Mouse (Mus musculus): ENCODE measurements around the gene Tlk1. TPM values are rescaled to one million over a fixed set of nuclear protein-coding genes. Genes with fewer than 3 reads are reported as not detected.

Gene Tlk1
- polyA plus RNA-seq, 1 experiment from 2014 or later = 30.1 TPM

GRCm38 (mm10) chr2:70852186-70852795, 26.8 kb upstream of the Tlk1 start:
- peaks cover 9% of the 10 kb centered on the region for H3K4me1 ChIP-seq
- H3K36me3 ChIP-seq = no peaks in the 10 kb centered on the region
- H3K4me3 ChIP-seq = no peak overlapping the region
- no peaks in the 10 kb centered on the region for H3K27me3 ChIP-seq (ENCODE audit: low read depth, poor library complexity, severe bottlenecking)
- H3K27ac ChIP-seq (replicated peaks) = no peak overlapping the region
- no peaks in the 10 kb centered on the region for H3K9me3 ChIP-seq (replicated peaks)
- no peak for DNase-seq (ENCODE audit: low spot score)
- WGBS = 79% methylated on average over 8 of the region's 8 CpGs

DNA sequence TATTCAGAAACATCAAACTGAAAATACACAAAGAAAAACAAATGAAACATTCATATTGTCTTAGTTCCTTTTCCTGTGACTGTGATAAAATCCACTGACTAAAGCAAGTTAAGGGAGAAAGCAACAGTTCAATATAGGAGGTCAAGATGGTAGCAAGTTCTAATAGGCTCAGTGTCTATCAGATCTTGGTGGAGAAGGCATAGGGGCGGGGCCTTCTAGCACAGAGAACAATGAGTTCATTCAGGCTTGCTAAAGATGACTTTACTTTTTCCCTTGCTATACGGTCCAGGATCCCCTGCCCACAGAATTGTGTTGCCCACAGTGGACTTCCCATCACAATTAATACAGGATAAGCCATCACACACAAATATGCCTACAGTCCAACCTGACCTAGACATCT, 20.3 kb upstream of the Tlk1 start:
- Histone ChIP-seq H3K4me3 (no peak overlapping the region), H3K27me3 (ENCODE audit: low read depth, poor library complexity, severe bottlenecking) (no peaks in the 10 kb centered on the region), H3K27ac (replicated peaks) (no peak overlapping the region), H3K36me3 (no peaks in the 10 kb centered on the region), H3K9me3 (replicated peaks) (no peaks in the 10 kb centered on the region), H3K4me1 (no peaks in the 10 kb centered on the region)
- DNase-seq (ENCODE audit: low spot score) = no peak
- WGBS = 56% methylated on average over 2 of the region's 2 CpGs

DNA sequence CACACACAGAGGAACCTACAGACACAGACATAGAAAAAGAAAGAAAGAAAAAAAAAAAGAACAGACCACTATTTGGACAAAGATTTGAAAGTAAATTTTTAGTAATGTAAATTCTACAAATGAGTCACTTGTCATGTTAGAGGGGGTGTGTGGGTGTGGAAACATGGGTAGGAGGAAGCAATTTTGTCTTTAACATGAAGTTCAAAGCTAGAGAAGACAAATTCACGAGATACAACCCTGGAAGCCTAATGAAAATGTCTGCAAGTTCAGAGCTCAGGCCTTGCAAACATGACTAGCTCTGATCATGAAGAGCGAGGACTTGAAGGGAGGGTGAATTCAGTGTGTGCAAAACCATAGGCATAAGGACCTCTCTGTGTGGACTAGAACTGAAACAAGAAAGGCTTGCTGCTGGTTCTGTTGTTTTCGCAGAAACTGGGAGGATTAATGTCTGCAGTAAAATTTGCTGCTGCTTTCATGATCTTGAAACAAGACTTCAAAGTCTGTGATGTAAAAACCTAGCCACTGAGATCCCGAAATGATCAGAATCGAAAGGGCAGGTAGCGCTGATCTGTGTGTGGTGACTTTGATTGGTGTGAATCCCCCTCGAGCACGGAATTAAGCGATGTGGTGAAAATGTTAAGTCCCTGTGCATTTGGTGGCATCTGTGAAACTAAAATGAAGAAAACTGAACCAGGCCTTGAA, 19.3 kb upstream of the Tlk1 start:
- Histone ChIP-seq H3K27ac (replicated peaks) (no peak overlapping the region), H3K4me1 (no peaks in the 10 kb centered on the region), H3K9me3 (replicated peaks) (no peaks in the 10 kb centered on the region), H3K4me3 (no peak overlapping the region), H3K36me3 (no peaks in the 10 kb centered on the region), H3K27me3 (ENCODE audit: low read depth, poor library complexity, severe bottlenecking) (no peaks in the 10 kb centered on the region)
- WGBS = 87% methylated on average over 9 of the region's 9 CpGs
- no peak for DNase-seq (ENCODE audit: low spot score)

DNA sequence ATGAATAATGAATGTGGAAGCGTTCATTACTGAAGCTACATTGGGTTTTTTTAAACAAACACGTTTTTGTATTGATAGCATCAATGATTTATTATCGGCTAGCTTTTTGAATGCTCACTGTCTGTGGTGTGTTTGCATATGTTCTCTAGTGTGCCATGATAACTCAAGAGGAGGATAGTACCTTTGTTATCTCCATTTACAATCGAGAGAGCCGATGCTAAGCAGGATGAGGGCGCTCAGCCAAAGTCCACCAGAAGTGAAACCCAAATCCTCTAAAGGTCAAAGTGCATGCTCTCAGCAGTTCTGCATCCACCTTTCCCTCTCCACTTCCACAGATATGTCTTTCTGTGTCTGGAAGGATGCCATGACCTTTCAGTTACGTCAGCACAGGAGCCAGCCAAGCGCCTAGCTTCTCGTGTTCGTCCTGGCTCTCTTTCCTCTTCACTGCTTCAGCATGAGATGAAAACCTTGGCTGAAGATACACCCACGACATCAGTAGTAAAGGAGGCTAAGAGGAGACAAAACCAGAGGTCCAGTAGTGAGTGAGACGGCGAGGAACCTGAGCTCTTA, 16.6 kb upstream of the Tlk1 start:
- H3K27me3 ChIP-seq (ENCODE audit: low read depth, poor library complexity, severe bottlenecking) = no peaks in the 10 kb centered on the region
- no peaks in the 10 kb centered on the region for H3K36me3 ChIP-seq
- peaks cover 5% of the 10 kb centered on the region for H3K4me1 ChIP-seq
- H3K27ac ChIP-seq (replicated peaks) = no peak overlapping the region
- no peak for DNase-seq (ENCODE audit: low spot score)
- no peaks in the 10 kb centered on the region for H3K9me3 ChIP-seq (replicated peaks)
- H3K4me3 ChIP-seq = no peak overlapping the region
- WGBS = 82% methylated on average over 13 of the region's 13 CpGs

- no peak for DNase-seq (ENCODE audit: low spot score)
- H3K27ac ChIP-seq (replicated peaks) = no peak overlapping the region
- WGBS = 49% methylated on average over 12 of the region's 12 CpGs
These were observed 13.1 kb upstream of the Tlk1 start for GRCm38 (mm10) chr2:70838536-70839216.

DNA sequence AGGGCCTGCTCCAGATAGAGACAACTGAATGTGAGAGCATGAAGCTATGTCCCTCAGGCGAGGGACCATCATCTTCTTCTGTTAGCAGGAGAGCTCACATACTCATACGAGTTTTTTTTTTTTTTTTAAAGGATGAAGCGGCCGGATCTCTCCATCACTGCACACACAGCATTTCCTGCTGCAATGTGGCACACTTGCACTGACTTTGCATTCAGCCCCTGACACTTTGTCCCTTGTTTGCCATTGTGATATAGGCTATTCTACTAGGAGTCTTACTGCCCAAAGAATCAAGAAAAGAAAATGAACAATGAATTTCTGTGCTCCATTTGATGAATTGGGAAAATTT, 10.8 kb upstream of the Tlk1 start:
- no peaks in the 10 kb centered on the region for H3K9me3 ChIP-seq (replicated peaks)
- WGBS = 81% methylated on average over 4 of the region's 4 CpGs
- no peaks in the 10 kb centered on the region for H3K36me3 ChIP-seq
- peaks cover 5% of the 10 kb centered on the region for H3K4me1 ChIP-seq
- H3K27ac ChIP-seq (replicated peaks) = no peak overlapping the region
- no peak overlapping the region for H3K4me3 ChIP-seq
- DNase-seq (ENCODE audit: low spot score) = no peak
- H3K27me3 ChIP-seq (ENCODE audit: low read depth, poor library complexity, severe bottlenecking) = no peaks in the 10 kb centered on the region

More at GRCm38 (mm10) chr2:70838536-70839216, 13.1 kb upstream of the Tlk1 start:
- H3K36me3 ChIP-seq = no peaks in the 10 kb centered on the region
- peaks cover 5% of the 10 kb centered on the region for H3K4me1 ChIP-seq
- no peaks in the 10 kb centered on the region for H3K27me3 ChIP-seq (ENCODE audit: low read depth, poor library complexity, severe bottlenecking)
- H3K4me3 ChIP-seq = no peak overlapping the region
- H3K9me3 ChIP-seq (replicated peaks) = no peaks in the 10 kb centered on the region

GRCm38 (mm10) chr2:70835641-70836305, 10.2 kb upstream of the Tlk1 start:
- WGBS = 82% methylated on average over 9 of the region's 9 CpGs
- no peaks in the 10 kb centered on the region for H3K36me3 ChIP-seq

GRCm38 (mm10) chr2:70835209-70835608, 9.7 kb upstream of the Tlk1 start:
- Histone ChIP-seq H3K4me1 (peaks cover 5% of the 10 kb centered on the region), H3K27ac (replicated peaks) (no peak overlapping the region), H3K36me3 (no peaks in the 10 kb centered on the region), H3K4me3 (no peak overlapping the region), H3K9me3 (replicated peaks) (no peaks in the 10 kb centered on the region), H3K27me3 (ENCODE audit: low read depth, poor library complexity, severe bottlenecking) (no peaks in the 10 kb centered on the region)
- WGBS = 90% methylated on average over 2 of the region's 2 CpGs
- no peak for DNase-seq (ENCODE audit: low spot score)

More at GRCm38 (mm10) chr2:70835641-70836305, 10.2 kb upstream of the Tlk1 start:
- H3K4me3 ChIP-seq = no peak overlapping the region
- H3K9me3 ChIP-seq (replicated peaks) = no peaks in the 10 kb centered on the region
- no peaks in the 10 kb centered on the region for H3K27me3 ChIP-seq (ENCODE audit: low read depth, poor library complexity, severe bottlenecking)
- peaks cover 5% of the 10 kb centered on the region for H3K4me1 ChIP-seq
- no peak overlapping the region for H3K27ac ChIP-seq (replicated peaks)
- DNase-seq (ENCODE audit: low spot score) = no peak

- WGBS = 61% methylated on average over 1 of the region's 1 CpGs
These were observed 7.7 kb upstream of the Tlk1 start for GRCm38 (mm10) chr2:70833261-70833660.

DNA sequence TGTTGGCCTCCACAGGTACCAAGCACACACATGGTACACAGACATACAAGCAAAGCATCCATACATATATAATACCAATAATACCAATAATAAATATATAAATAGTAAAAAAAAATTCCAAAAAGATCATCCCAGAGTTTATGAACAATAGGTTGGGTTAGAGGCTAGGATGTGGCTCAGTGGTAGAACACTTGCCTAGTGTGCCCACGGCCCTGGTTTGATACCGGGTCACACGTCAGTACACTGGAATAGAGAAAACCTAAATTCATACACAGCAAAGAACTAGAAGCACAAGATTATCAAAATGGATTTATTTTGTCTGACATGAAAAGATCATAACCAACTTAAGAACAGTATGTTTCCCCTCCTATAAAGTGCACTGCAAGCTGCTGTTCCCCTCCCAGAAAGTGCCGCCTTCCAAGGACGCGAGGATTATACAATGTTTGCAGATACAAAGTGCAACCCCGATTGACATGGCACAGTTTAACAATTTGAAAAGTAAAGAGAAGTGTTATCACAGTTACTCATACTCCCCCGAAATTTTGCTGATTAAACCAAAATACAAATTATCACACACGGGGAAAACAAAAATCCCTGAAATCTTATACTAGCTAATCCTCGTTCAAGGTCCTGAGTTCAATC, 6.3 kb upstream of the Tlk1 start:
- no peaks in the 10 kb centered on the region for H3K36me3 ChIP-seq
- no peak overlapping the region for H3K27ac ChIP-seq (replicated peaks)
- no peaks in the 10 kb centered on the region for H3K4me1 ChIP-seq
- DNase-seq (ENCODE audit: low spot score) = no peak
- H3K4me3 ChIP-seq = no peak overlapping the region
- 93% methylated on average over 10 of the region's 10 CpGs for WGBS
- H3K27me3 ChIP-seq (ENCODE audit: low read depth, poor library complexity, severe bottlenecking) = no peaks in the 10 kb centered on the region
- H3K9me3 ChIP-seq (replicated peaks) = no peaks in the 10 kb centered on the region

More at GRCm38 (mm10) chr2:70833261-70833660, 7.7 kb upstream of the Tlk1 start:
- Histone ChIP-seq H3K27ac (replicated peaks) (no peak overlapping the region), H3K27me3 (ENCODE audit: low read depth, poor library complexity, severe bottlenecking) (no peaks in the 10 kb centered on the region), H3K9me3 (replicated peaks) (no peaks in the 10 kb centered on the region), H3K4me3 (no peak overlapping the region), H3K4me1 (no peaks in the 10 kb centered on the region), H3K36me3 (no peaks in the 10 kb centered on the region)
- no peak for DNase-seq (ENCODE audit: low spot score)

- Histone ChIP-seq H3K4me3 (no peak overlapping the region), H3K27ac (replicated peaks) (no peak overlapping the region), H3K9me3 (replicated peaks) (no peaks in the 10 kb centered on the region), H3K27me3 (ENCODE audit: low read depth, poor library complexity, severe bottlenecking) (no peaks in the 10 kb centered on the region), H3K4me1 (0 out of 2 replicates have a peak, but pooled peaks cover 5% of the 10 kb centered on the region), H3K36me3 (no peaks in the 10 kb centered on the region)
- no peak for DNase-seq (ENCODE audit: low spot score)
- 60% methylated on average over 2 of the region's 2 CpGs for WGBS
These were observed 5.2 kb upstream of the Tlk1 start for GRCm38 (mm10) chr2:70830683-70831082.

DNA sequence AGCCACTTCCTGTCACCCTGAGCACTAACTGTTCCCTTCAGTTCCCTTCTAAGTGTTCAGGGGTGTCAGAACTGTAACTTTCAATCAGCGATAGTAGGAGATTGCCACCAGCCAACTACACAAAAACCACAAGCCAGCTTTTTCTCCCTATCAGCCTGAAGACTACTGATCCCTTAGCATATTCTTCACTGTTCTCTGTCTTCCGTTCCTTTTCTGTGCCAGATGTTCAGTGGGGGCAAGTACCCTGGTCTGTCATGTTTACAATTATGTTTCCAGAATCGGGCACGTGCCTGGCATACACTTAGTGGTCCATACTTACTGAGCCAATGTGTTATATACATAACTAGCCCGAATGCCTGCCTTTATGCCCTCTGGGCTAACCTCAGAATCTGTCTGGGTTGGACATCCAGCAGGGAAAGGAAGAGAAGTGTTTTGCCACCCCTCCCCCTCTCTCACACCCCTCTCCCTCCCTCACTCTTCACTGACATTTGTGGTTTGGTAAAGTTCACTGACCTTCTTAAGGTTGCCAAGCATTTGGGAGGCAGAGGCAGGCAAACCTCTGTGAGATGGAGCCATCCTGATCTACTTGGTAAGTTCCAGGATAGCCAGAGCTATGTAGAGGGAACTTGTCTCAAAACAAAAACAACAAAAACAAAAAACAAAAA, 4.5 kb upstream of the Tlk1 start:
- Histone ChIP-seq H3K36me3 (no peaks in the 10 kb centered on the region), H3K9me3 (replicated peaks) (no peaks in the 10 kb centered on the region), H3K27ac (replicated peaks) (no peak overlapping the region), H3K4me3 (no peak overlapping the region), H3K27me3 (ENCODE audit: low read depth, poor library complexity, severe bottlenecking) (no peaks in the 10 kb centered on the region), H3K4me1 (0 out of 2 replicates have a peak, but pooled peaks cover 5% of the 10 kb centered on the region)
- 86% methylated on average over 5 of the region's 5 CpGs for WGBS
- no peak for DNase-seq (ENCODE audit: low spot score)
